11 mouse cellular contexts compared by ENCODE assay signal in genomic region chr6:54242286-54242685, GRCm38 (mm10).
DNase-seq lines count a peak whose midpoint lies in the region; ATAC-seq lines count a peak whose summit lies in the region.
"Had no signal": no experiment of that assay in that cellular context is flagged by ENCODE, and none has a peak within 500 bp of the region (broad histone marks: within the 10 kb centered on the region; RNA-seq: fewer than 3 reads in every experiment).

No protein-coding gene starts in this region.

- no peak overlapping the region for H3K4me3 ChIP-seq in kidney, embryonic 14.5 days (ENCODE audit: low read length)
- H3K4me3 ChIP-seq: embryonic facial prominence, embryonic 13.5 days; stomach, embryonic 15.5 days had no signal

- WGBS in kidney, embryonic 14.5 days: 39% methylated on average over 9 of the region's 9 CpGs

- no peak overlapping the region for H3K27ac ChIP-seq in kidney, embryonic 14.5 days (ENCODE audit: low read depth, low read length)
- H3K27ac ChIP-seq: embryonic facial prominence, embryonic 13.5 days; stomach, embryonic 15.5 days had no signal

- 0 out of 2 replicates have a peak, but pooled peaks have one; percentile 20 for ATAC-seq in kidney, embryonic 14.5 days (ENCODE audit: low FRiP score, low TSS enrichment)

- no peaks in the 10 kb centered on the region for H3K36me3 ChIP-seq in kidney, embryonic 14.5 days (ENCODE audit: control insufficient read depth, insufficient read depth, low read length)
- H3K36me3 ChIP-seq: embryonic facial prominence, embryonic 13.5 days; stomach, embryonic 15.5 days had no signal

- H3K9ac ChIP-seq in kidney, embryonic 14.5 days (ENCODE audit: low read depth, low read length): no peak overlapping the region
- H3K9ac ChIP-seq: embryonic facial prominence, embryonic 13.5 days; stomach, embryonic 15.5 days had no signal

- H3K9me3 ChIP-seq in kidney, embryonic 14.5 days (ENCODE audit: control insufficient read depth, low read length): peaks cover 3% of the 10 kb centered on the region; the same call in 1 of the 2 replicates
- H3K9me3 ChIP-seq: embryonic facial prominence, embryonic 13.5 days; stomach, embryonic 15.5 days had no signal

- peaks cover 8% of the 10 kb centered on the region for H3K4me1 ChIP-seq in kidney, embryonic 14.5 days (ENCODE audit: control insufficient read depth, insufficient read depth, low read length)
- H3K4me1 ChIP-seq: stomach, embryonic 15.5 days had no signal

- DNase-seq in kidney, adult 8-10 months: no peak
- peak; percentile 79 for DNase-seq in right cerebral cortex, adult 18-20 months
- DNase-seq in right cerebral cortex, postnatal 14 days: no peak
- DNase-seq in left cerebral cortex, postnatal 10 days (ENCODE audit: extremely low spot score in 1 of 2, low spot score in 2 of 2): peak; percentile 46 to 59
- DNase-seq in cerebellum, adult 8-10 months: no peak
- DNase-seq in urinary bladder, adult 18-20 months (ENCODE audit: low spot score in 2 of 2): no peak
- DNase-seq in cerebellum, adult 9-11 months: no peak

- intact Hi-C loops in left cerebral cortex, postnatal 10 days (cut with DNase I): no loop called here

- no peak overlapping the region for H3K4me2 ChIP-seq in kidney, embryonic 14.5 days (replicated peaks; ENCODE audit: low read depth, low read length)
- H3K4me2 ChIP-seq: embryonic facial prominence, embryonic 13.5 days; stomach, embryonic 15.5 days had no signal

- no peaks in the 10 kb centered on the region for H3K27me3 ChIP-seq in kidney, embryonic 14.5 days (ENCODE audit: control insufficient read depth, insufficient read depth, low read length)
- H3K27me3 ChIP-seq: CH12.LX; embryonic facial prominence, embryonic 13.5 days; stomach, embryonic 15.5 days had no signal

Comparison
In these comparisons a context has a peak if more than half of its experiments do, and no peak if none do; other contexts are left out.
1. DNase-seq: peak in right cerebral cortex, adult 18-20 months (single experiment) and left cerebral cortex, postnatal 10 days (2 of 2); none in kidney, adult 8-10 months (0 of 2), right cerebral cortex, postnatal 14 days (single experiment), cerebellum, adult 8-10 months (single experiment), urinary bladder, adult 18-20 months (0 of 2) and cerebellum, adult 9-11 months (single experiment).